Mouse (Mus musculus) left cerebral cortex, postnatal 25 days (tissue): ENCODE measurements around the gene Wasf2. TPM values are rescaled to one million over a fixed set of nuclear protein-coding genes. Genes with fewer than 3 reads are reported as not detected.
A peak's percentile ranks its signal among the peaks of the same experiment; 100 is the strongest.

Experiments
- DNase-seq, 2 experiments: peaks; one replicate each; pipeline ENCODE4 v3.0.0; 2022; ENCODE audit warnings: low spot score in 2 of 2, mixed read lengths in 1 of 2
- intact Hi-C: fragments of 180-260 bp; cut with DNase I; formaldehyde crosslinking; loops from one replicate; pipeline ENCODE4 v1.15.1; 2025
- total RNA-seq, 2 experiments: library from RNA; stranded (reverse); gene quantifications; 2 replicates each; pipeline ENCODE4 v1.2.3; 2021

Gene Wasf2
- total RNA-seq, result 10 to 100 TPM; 27.6 to 32.9 TPM

- DNase-seq, result peak; percentile 86 to 95
- intact Hi-C loops, result loop anchor here (1.0 to 5.0 kb wide), 3 partner anchors 47 to 119 kb away; partner anchors contain the start of gene Ahdc1
Observed at GRCm38 (mm10) chr4:133129931-133130889, at the start of gene Wasf2. Gene Wasf2, plus strand, starts transcription at chr4:133130505.

GRCm38 (mm10) chr4:133080862-133081261 is 49.4 kb upstream of the Wasf2 start:
- intact Hi-C loops, result no loop called here
- no peak for DNase-seq

GRCm38 (mm10) chr4:133082216-133082773 is 48.0 kb upstream of the Wasf2 start:
- no peak for DNase-seq
- intact Hi-C loops, result no loop called here

- no peak for DNase-seq
- intact Hi-C loops, result no loop called here
Observed at GRCm38 (mm10) chr4:133083991-133084861, 46.1 kb upstream of the Wasf2 start.

GRCm38 (mm10) chr4:133085011-133085782 is 45.1 kb upstream of the Wasf2 start:
- intact Hi-C loops, result no loop called here
- peak; percentile 69 to 73 for DNase-seq

- no peak for DNase-seq
Observed at GRCm38 (mm10) chr4:133085783-133086342, 44.4 kb upstream of the Wasf2 start.

GRCm38 (mm10) chr4:133087177-133087714 is 43.1 kb upstream of the Wasf2 start:
- DNase-seq, result no peak
- intact Hi-C loops, result no loop called here

More at GRCm38 (mm10) chr4:133085783-133086342, 44.4 kb upstream of the Wasf2 start:
- intact Hi-C loops, result no loop called here

GRCm38 (mm10) chr4:133087835-133088234 is 42.5 kb upstream of the Wasf2 start:
- intact Hi-C loops, result no loop called here
- DNase-seq, result no peak

- intact Hi-C loops, result no loop called here
- no peak for DNase-seq
Observed at GRCm38 (mm10) chr4:133089319-133089718, 41.0 kb upstream of the Wasf2 start.

- intact Hi-C loops, result no loop called here
- DNase-seq, result no peak
Observed at GRCm38 (mm10) chr4:133089802-133090201, 40.5 kb upstream of the Wasf2 start.

- intact Hi-C loops, result no loop called here
- no peak for DNase-seq
Observed at GRCm38 (mm10) chr4:133090276-133090719, 40.0 kb upstream of the Wasf2 start.

GRCm38 (mm10) chr4:133090720-133091458 is 39.4 kb upstream of the Wasf2 start:
- no peak for DNase-seq
- intact Hi-C loops, result no loop called here

GRCm38 (mm10) chr4:133091459-133091785 is 38.9 kb upstream of the Wasf2 start:
- intact Hi-C loops, result no loop called here
- DNase-seq, result no peak

- peak in 1 of 2 experiments; percentile 62 for DNase-seq
- intact Hi-C loops, result no loop called here
Observed at GRCm38 (mm10) chr4:133092453-133092901, 37.8 kb upstream of the Wasf2 start.

- DNase-seq, result no peak
- intact Hi-C loops, result no loop called here
Observed at GRCm38 (mm10) chr4:133093056-133093455, 37.2 kb upstream of the Wasf2 start.

GRCm38 (mm10) chr4:133093481-133094033 is 36.7 kb upstream of the Wasf2 start:
- intact Hi-C loops, result no loop called here
- no peak for DNase-seq

GRCm38 (mm10) chr4:133094255-133094654 is 36.0 kb upstream of the Wasf2 start:
- intact Hi-C loops, result no loop called here
- DNase-seq, result no peak
